ENCODE assay signal across 11 mouse cellular contexts in genomic region chr5:64391346-64391745, GRCm38 (mm10).
DNase-seq lines count a peak whose midpoint lies in the region; TF ChIP-seq lines count a peak whose summit lies in the region.
"Had no signal": no experiment of that assay in that cellular context is flagged by ENCODE, and none has a peak within 500 bp of the region (broad histone marks: within the 10 kb centered on the region; RNA-seq: fewer than 3 reads in every experiment).

No protein-coding gene starts in this region.

- peak; percentile 22 to 41 for DNase-seq in lung, adult 18-20 months
- no peak for DNase-seq in lung, postnatal 36 days
- DNase-seq in ES-E14 (ENCODE audit: low read depth, low spot score): peak; percentile 54
- DNase-seq in induced T-regulatory cell, adult 2 months (ENCODE audit: low read depth): peak; percentile 64
- no peak for DNase-seq in embryo, embryonic 10 days (ENCODE audit: low spot score)
- DNase-seq in left cerebral cortex, postnatal 36 days (ENCODE audit: low spot score in 2 of 2): no peak
- DNase-seq: cerebellum, postnatal 25 days; gastrocnemius, postnatal 10 days; lung, postnatal 14 days had no signal

- in situ Hi-C loops in ES-E14 (cut with MboI; ENCODE audit: low sequenced_read_pairs in 2 of 2, unreplicated experiment in 2 of 2): no loop called here

- TF ChIP-seq POLR2A in small intestine, adult 2 months (IDR thresholded peaks at IDR 0.05; ENCODE audit: low read depth, low read length): no peak

- H3K36me3 ChIP-seq in ES-E14 (ENCODE audit: control insufficient read depth, insufficient read depth, low read length, poor library complexity, severe bottlenecking): no peaks in the 10 kb centered on the region; the same call in 1 of the 2 replicates
- H3K36me3 ChIP-seq in small intestine, adult 2 months (ENCODE audit: control insufficient read depth, insufficient read depth, low read length): no peaks in the 10 kb centered on the region
- H3K36me3 ChIP-seq: limb, embryonic 10.5 days had no signal

- peak overlapping the region; percentile 45 to 69 for H3K4me3 ChIP-seq in ES-E14 (ENCODE audit: insufficient read depth in 1 of 2, low read depth in 1 of 2, low read length in 2 of 2, poor library complexity in 1 of 2, severe bottlenecking in 1 of 2)
- no peak overlapping the region for H3K4me3 ChIP-seq in small intestine, adult 2 months (ENCODE audit: low read depth, low read length)
- H3K4me3 ChIP-seq: limb, embryonic 10.5 days had no signal

- H3K27ac ChIP-seq in ES-E14 (ENCODE audit: insufficient read depth, low read depth, low read length, poor library complexity, severe bottlenecking): peak overlapping the region; percentile 90
- peak overlapping the region; percentile 58 for H3K27ac ChIP-seq in small intestine, adult 2 months (ENCODE audit: insufficient read depth, low read depth, low read length)

- H3K9me3 ChIP-seq in ES-E14 (ENCODE audit: control insufficient read depth, insufficient read depth, low read depth, low read length): no peaks in the 10 kb centered on the region
- H3K9me3 ChIP-seq: limb, embryonic 10.5 days had no signal

- intact Hi-C loops in left cerebral cortex, postnatal 36 days (cut with DNase I): no loop called here

- WGBS in small intestine, adult 2 months: 19% methylated on average over 4 of the region's 4 CpGs

- no peaks in the 10 kb centered on the region for H3K27me3 ChIP-seq in small intestine, adult 2 months (ENCODE audit: control insufficient read depth, insufficient read depth, low read length)

- peaks cover 10 to 22% of the 10 kb centered on the region in 2 experiments for H3K4me1 ChIP-seq in ES-E14 (ENCODE audit: control insufficient read depth in 2 of 2, insufficient read depth in 2 of 2, low read length in 2 of 2, poor library complexity in 1 of 2)
- H3K4me1 ChIP-seq in small intestine, adult 2 months (ENCODE audit: control insufficient read depth, insufficient read depth, insufficient read length, low read length): peaks cover 37% of the 10 kb centered on the region

- H3K9ac ChIP-seq in ES-E14 (ENCODE audit: insufficient read depth, low read depth, low read length, poor library complexity, severe bottlenecking): peak overlapping the region; percentile 72; the same call in 1 of the 2 replicates

- TF ChIP-seq CTCF in small intestine, adult 2 months (IDR thresholded peaks at IDR 0.05; ENCODE audit: extremely low read depth, insufficient read length, insufficient replicate concordance, low read depth, low read length): no peak

TF ChIP-seq in ES-E14, 5 proteins besides CTCF, POLR2A, EP300 and RAD21:
- TF ChIP-seq CHD2 (IDR thresholded peaks at IDR 0.05; ENCODE audit: low read depth, low read length): no peak
- no peak for TF ChIP-seq HCFC1 (IDR thresholded peaks at IDR 0.05; ENCODE audit: borderline replicate concordance, insufficient read depth, low read length)
- TF ChIP-seq MAFK (IDR thresholded peaks at IDR 0.05; ENCODE audit: insufficient read depth, low read depth, low read length): no peak
- no peak for TF ChIP-seq ZNF384 (IDR thresholded peaks at IDR 0.05; ENCODE audit: low read depth, low read length)

Comparison
In these comparisons a context has a peak if more than half of its experiments do, and no peak if none do; other contexts are left out.
1. DNase-seq: peak in lung, adult 18-20 months (2 of 2), ES-E14 (single experiment) and induced T-regulatory cell, adult 2 months (single experiment); none in lung, postnatal 36 days (single experiment), embryo, embryonic 10 days (single experiment) and left cerebral cortex, postnatal 36 days (0 of 2).